Mouse (Mus musculus) granulocyte monocyte progenitor cell, adult 5-6 weeks (primary cell): ENCODE data around the gene Pip5k1c. TPM values are rescaled to one million over a fixed set of nuclear protein-coding genes. Genes with fewer than 3 reads are reported as not detected.

Experiments used
- ATAC-seq: replicated peaks from 2 replicates; pipeline ENCODE4 v1.8.0; 2016; ENCODE audit warnings: mild to moderate bottlenecking, moderate TSS enrichment, inconsistent platforms; ENCODE audit not compliant: poor library complexity, severe bottlenecking
- total RNA-seq, 2 experiments: library from RNA; stranded (forward) in 1 of 2; stranded (reverse) in 1 of 2; fragments of 200-712, 200-1000 nt in 1 of 2; fragments of >200 nt in 1 of 2; fragmentation: Nextera tagmentation in 1 of 2; gene quantifications; 2 replicates each; pipeline ENCODE4 v1.2.3; 2014 to 2017

The Pip5k1c gene
- total RNA-seq (2014; fragmentation: Nextera tagmentation): 32.4 and 42.7 TPM in 2 replicates
- 24.7 and 32.7 TPM in 2 replicates for total RNA-seq (2017)

GRCm38 (mm10) chr10:81292554-81293333 is at the start of gene Pip5k1c:
Gene Pip5k1c (plus strand): TSS chr10:81292963.
- ATAC-seq: peak; percentile 75

GRCm38 (mm10) chr10:81244146-81244545 is 48.6 kb upstream of the Pip5k1c start:
- no peak; the same call in 1 of the 2 replicates for ATAC-seq

- peak; percentile 97 for ATAC-seq
These were observed 48.2 kb upstream of the Pip5k1c start for GRCm38 (mm10) chr10:81244595-81244994.

GRCm38 (mm10) chr10:81245166-81245565 is 47.6 kb upstream of the Pip5k1c start:
- no peak for ATAC-seq

DNA sequence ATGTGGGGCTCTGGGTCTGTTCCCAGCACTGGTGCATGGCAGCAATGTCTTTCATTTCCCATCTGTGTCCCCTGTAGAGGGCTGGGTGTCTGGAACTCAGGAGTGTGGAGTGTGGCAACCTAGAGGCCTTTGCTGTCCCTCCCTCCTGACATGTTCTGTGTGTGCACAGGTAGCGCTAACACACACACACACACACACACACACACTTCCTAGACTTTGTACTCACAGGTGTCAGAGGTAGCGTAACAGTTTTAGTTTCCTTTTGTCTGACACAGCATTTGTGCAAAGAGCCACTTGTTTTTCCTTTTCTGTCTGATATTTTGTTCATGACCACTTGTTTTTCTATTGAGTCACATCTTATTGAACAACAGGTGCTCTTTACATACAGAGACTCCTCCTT is 45.0 kb upstream of the Pip5k1c start:
- ATAC-seq: no peak

DNA sequence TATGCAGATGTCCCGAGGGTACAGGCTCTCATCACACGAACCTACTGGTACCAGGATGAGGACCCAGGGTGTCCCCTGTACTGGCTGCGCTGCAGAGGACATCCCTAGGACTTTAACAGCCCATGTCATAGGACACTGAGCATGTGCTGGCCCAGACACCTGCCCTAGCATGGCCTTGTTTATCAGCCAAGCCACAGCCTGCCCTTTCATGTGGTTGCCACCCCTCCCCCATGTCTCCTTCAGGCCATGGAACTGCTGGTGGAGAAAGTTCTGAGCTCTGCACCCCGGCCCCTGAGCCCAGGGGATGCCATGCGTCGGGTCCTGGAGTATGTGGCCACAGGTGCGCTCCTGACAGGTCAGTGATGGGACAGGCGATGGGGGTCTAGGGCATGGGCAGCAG is 43.3 kb upstream of the Pip5k1c start:
- ATAC-seq: no peak

DNA sequence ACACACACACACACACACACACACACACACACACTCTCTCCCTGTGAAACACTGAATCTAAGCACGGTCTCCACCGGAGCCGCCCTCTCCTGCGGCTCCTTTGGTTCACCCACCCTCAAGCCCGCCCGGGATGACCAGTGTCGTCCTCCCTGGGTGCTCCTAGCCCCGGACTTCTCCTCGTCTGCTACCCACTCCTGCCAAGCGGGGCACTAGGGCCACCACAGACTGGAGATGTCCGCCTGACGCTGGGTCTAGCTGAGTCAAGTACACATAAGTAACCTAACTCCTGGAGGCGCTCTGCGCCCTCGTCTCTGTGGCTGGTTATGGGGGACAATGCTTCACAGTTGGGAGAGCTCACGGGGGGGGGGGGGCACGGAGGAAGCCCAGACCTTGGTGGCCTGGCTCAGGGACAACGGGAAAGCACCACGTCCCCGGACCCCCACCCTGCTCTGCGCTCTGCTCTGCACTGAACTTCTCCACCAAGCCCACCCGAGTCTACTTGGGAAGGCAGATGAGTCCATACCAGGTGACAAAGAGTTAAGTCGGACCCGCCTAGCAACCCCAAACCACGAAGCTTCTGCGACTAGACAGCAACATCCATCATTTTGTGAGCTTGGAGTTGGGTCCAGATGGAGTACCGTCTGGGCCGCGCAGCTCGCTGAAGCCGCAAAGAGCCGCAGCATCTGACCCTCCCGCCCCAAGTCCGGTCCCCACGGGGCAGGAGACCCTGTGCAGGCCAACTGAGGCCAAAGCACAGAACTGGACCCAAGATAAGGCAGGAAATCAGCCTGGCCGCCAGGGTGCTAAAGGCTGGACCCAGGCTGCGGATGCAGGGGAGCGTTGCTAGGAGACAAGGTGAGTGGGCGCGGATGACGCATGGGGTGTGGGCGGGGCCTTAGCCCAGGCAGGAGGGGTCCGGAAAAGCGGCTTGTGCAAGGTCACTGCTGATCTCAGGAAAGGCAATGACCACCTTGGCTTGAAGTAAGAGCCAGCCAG is 40.0 kb upstream of the Pip5k1c start, which contains the start of gene Matk:
Gene Matk (plus strand): TSS at position 512 of the 996 bp plus-strand sequence.
- ATAC-seq: peak; percentile 52

DNA sequence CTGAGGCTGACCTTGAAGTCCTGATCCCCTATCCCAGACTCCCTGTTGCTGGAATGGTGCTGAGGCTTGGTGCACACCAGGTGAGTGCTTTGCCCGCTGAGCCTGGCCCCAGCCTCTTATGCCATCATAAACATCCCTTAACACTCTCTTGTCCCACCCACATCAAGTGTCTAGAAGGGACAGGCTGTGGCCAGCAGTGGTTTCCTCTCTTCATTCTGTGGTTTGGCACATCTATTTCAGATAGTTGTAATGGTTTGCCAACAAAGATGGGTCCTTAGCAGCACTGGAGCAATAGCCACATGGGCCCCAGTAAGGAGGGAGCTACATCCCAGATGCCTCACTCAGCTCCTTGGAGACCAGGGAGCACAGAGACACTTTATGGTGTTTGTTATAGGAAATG is 37.9 kb upstream of the Pip5k1c start:
- peak; percentile 45 for ATAC-seq

DNA sequence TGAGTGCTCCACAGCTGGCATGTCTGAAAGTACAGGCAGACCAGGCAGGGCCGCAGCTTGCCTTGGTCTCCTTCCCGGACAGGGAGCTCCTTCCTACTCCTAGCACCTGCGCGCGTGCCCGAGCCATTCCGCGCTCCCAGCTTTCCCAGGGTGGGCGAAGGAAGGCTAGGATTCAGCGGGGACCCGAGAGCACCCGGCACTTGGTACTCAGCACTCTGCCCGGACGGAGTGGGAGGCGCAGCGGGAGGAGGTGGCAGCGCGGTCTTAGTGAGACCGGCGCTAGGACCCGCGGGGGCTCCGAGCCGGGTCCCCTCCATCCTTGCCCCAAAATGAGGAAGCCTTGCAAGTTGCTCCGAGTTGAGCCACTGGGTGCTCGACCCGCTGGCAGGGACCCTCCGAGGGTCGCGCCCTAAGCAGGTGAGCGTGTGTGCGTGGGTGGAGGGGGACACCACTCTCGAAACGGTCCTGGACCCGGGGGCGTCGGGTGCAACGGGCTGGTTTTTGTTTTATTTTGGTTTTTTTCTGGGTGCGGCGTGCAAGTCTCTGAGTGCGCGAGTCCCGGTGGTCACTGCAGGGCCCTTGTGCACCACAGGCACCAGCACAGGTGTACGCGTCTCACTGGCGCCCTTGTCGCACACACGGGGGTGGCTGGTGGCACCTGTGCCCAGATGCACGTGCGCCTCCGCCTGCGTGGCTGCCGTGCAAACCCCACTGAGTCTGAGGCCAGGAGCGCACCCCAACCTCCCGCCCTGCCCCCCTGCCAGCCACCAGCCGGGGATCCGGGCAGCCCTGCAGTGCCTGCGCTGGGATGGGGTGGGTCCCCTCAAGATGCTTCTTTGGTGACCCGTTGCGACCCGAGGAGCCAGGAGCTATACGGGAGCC is 35.4 kb upstream of the Pip5k1c start:
- peak; percentile 37 for ATAC-seq

DNA sequence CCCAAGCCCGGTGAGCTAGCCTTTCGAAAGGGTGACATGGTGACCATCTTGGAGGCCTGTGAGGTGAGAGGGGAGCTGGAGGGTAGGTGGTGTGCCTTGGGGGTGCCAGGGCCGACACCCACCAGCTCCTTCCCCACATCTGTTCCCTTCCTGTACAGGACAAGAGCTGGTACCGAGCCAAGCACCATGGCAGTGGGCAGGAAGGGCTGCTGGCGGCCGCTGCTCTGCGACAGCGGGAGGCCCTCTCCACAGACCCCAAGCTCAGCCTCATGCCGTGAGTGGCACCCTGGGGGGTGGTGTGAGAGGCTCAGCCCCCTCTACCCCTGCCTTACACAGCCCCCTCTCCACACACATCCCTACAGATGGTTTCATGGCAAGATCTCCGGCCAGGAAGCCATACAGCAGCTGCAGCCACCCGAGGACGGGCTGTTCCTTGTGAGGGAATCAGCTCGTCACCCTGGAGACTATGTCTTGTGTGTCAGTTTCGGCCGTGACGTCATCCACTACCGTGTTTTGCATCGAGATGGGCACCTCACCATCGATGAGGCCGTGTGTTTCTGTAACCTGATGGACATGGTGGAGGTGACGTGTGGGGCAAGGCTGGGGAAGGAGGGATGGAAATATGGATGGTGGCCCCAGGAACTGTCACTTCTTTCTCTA is 33.4 kb upstream of the Pip5k1c start:
- no peak for ATAC-seq

DNA sequence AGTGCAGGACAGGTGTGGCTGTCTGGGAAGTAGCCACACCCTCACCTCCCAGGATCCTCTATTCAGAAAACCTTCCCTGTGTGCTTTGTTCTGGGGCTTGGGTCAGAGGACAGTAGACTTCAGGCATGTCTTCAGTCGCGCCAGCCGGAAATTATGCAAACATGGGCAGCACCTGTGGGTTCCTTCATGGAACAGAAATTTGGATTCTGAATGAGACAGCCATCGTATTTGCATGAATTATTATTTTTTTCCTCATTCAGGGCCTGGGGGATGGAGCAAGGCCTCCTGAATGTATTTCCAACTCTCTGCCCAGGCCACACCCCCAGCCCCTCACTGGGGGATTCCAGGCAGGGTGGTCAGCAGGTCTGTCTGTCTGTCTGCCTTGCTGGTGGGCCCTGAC is 31.7 kb upstream of the Pip5k1c start:
- ATAC-seq: no peak

- no peak for ATAC-seq
These were observed 27.2 kb upstream of the Pip5k1c start for GRCm38 (mm10) chr10:81265540-81265939.

DNA sequence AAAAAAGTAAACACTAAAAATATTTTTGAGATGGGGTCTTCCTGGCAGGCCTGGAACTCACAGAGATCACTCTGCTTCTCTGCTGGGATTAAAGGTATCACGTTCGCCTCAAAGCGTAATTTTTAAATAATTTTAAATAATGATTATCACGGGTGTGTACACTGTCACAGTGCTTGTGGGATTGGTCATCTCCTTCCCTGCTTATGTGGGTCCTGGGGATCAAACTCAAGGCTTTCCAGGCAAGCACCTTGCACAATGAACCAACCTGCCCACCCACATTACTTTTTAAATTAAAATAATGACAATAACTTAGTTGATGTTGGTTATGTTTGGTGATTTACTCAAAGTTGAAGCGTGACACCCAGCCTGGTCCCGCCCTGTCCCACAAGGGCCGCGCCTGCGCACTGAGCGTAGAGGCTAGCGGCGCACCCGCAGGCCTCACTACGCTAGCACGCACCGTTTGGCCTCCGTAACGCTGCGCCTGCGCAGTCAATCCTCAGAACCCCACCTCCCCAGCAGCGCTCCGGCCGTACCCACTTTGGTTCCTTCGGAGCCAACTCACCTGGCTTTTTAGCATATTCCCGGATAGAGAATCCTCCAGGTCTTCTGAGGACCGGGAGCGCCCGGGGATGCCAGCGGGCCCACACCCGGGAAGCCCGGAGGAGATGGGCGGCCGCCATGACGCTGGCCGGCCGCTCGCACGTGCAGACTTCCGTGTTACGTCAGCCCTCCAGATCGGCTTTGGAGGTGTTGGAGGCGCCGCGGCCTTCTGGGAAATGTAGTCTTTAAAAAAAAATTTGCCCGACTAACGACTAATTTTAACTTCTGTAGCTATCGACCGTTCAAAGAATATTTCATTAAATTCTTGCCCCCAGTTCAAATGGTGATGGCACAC is 26.3 kb upstream of the Pip5k1c start, which contains the start of the genes Mrpl54 and Apba3:
Gene Mrpl54 (minus strand): TSS at position 724 of the 895 bp plus-strand sequence.
Gene Apba3 (plus strand): TSS at position 750 of the 895 bp plus-strand sequence.
- ATAC-seq: peak; percentile 77

DNA sequence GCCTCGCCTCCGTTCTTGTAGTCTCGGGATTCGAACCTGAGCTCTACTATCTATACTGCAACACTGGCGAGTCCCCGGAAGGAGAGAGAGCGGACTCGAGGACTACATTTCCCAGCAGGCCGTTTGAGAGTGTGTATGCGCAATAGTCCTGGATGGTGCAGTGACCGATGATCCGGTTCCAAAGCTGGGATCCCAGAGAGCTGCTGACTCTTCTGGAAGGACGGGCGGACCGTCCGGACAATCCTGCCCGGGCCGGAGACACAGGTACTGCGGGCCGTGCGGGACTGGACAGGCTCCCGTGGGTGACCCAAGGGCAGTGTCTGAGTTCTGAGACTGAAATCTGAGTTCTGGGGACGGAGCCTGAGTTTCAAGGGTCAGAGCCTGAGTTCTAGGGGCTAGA is 24.7 kb upstream of the Pip5k1c start:
- ATAC-seq: peak; percentile 76

GRCm38 (mm10) chr10:81268643-81269412 is 23.9 kb upstream of the Pip5k1c start:
- ATAC-seq: no peak

GRCm38 (mm10) chr10:81272356-81272755 is 20.4 kb upstream of the Pip5k1c start:
- ATAC-seq: no peak

DNA sequence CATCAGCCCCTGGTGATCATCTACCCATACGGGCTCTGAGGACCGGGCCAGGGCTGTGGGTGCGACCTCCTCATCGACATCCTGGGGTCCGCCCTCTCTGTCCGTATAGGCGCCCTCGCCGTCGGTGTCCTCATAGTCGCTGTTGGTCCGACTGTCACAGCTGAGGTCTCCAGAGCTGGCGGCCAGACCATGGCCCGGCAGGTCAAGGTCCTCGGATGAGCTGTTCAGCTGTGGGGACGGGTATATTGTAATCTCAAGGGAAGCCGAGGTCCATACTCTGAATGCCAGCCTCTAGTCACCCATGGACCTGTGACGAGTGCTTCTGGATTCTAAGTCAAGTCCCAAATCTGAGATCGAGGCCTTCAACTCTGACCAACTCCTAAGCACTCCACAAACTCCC is 18.9 kb upstream of the Pip5k1c start:
- ATAC-seq: no peak
